Mouse (Mus musculus) bone marrow macrophage, adult 2 months (primary cell): ENCODE data around the gene Ifngr1.

Experiments
- CTCF ChIP-seq: IDR thresholded peaks from 2 replicates; pipeline ENCODE4 v1.5.1; 2012; ENCODE audit warnings: low read depth, mild to moderate bottlenecking, low read length, moderate library complexity
- POLR2A ChIP-seq: IDR thresholded peaks from 2 replicates; pipeline ENCODE4 v1.6.1; 2012; ENCODE audit warnings: mild to moderate bottlenecking, low read depth, low read length, borderline replicate concordance

- TF ChIP-seq POLR2A, result no peak
- TF ChIP-seq CTCF, result no peak
Measured at GRCm38 (mm10) chr10:19587281-19587680, 4.5 kb upstream of the Ifngr1 start.
